Mouse (Mus musculus) retina, postnatal 7 days (tissue): ENCODE results near the gene Sox5.

Source experiments
- DNase-seq: peaks from one replicate; pipeline ENCODE4 v3.0.0-alpha.2; 2012; ENCODE audit warnings: low read depth, low spot score

Gene Sox5

GRCm38 (mm10) chr6:144045503-144045902, 736.3 kb downstream of the Sox5 start:
- DNase-seq: no peak

GRCm38 (mm10) chr6:144044381-144044780, 737.4 kb downstream of the Sox5 start:
- DNase-seq: no peak

GRCm38 (mm10) chr6:144042936-144043335, 738.8 kb downstream of the Sox5 start:
- no peak for DNase-seq

- no peak for DNase-seq
These were observed 739.8 kb downstream of the Sox5 start for GRCm38 (mm10) chr6:144041941-144042340.

GRCm38 (mm10) chr6:144041188-144041587, 740.6 kb downstream of the Sox5 start:
- DNase-seq: no peak

GRCm38 (mm10) chr6:144040349-144040748, 741.4 kb downstream of the Sox5 start:
- no peak for DNase-seq

- DNase-seq: no peak
These were observed 742.6 kb downstream of the Sox5 start for GRCm38 (mm10) chr6:144039221-144039620.

- DNase-seq: no peak
These were observed 748.6 kb downstream of the Sox5 start for GRCm38 (mm10) chr6:144033191-144033590.

- no peak for DNase-seq
These were observed 764.8 kb downstream of the Sox5 start for GRCm38 (mm10) chr6:144016929-144017328.

- no peak for DNase-seq
These were observed 769.8 kb downstream of the Sox5 start for GRCm38 (mm10) chr6:144011880-144012524.

GRCm38 (mm10) chr6:144010995-144011394, 770.8 kb downstream of the Sox5 start:
- DNase-seq: no peak

GRCm38 (mm10) chr6:144010285-144010684, 771.5 kb downstream of the Sox5 start:
- no peak for DNase-seq

- DNase-seq: no peak
These were observed 776.6 kb downstream of the Sox5 start for GRCm38 (mm10) chr6:144005132-144005531.

- DNase-seq: no peak
These were observed 783.6 kb downstream of the Sox5 start for GRCm38 (mm10) chr6:143998201-143998600.

- DNase-seq: no peak
These were observed 784.2 kb downstream of the Sox5 start for GRCm38 (mm10) chr6:143997616-143998015.

- DNase-seq: no peak
These were observed 786.7 kb downstream of the Sox5 start for GRCm38 (mm10) chr6:143995046-143995445.

GRCm38 (mm10) chr6:143987548-143987947, 794.2 kb downstream of the Sox5 start:
- no peak for DNase-seq

GRCm38 (mm10) chr6:143980131-143980530, 801.6 kb downstream of the Sox5 start:
- DNase-seq: no peak

- no peak for DNase-seq
These were observed 813.9 kb downstream of the Sox5 start for GRCm38 (mm10) chr6:143967724-143968400.

GRCm38 (mm10) chr6:143960487-143960886, 821.3 kb downstream of the Sox5 start:
- no peak for DNase-seq

- no peak for DNase-seq
These were observed 821.7 kb downstream of the Sox5 start for GRCm38 (mm10) chr6:143960081-143960480.

- DNase-seq: no peak
These were observed 823.4 kb downstream of the Sox5 start for GRCm38 (mm10) chr6:143958372-143958771.

- no peak for DNase-seq
These were observed 824.7 kb downstream of the Sox5 start for GRCm38 (mm10) chr6:143957063-143957462.
